Mouse (Mus musculus) G1E (cell line): ENCODE measurements around the gene Cxcl2. TPM values are rescaled to one million over a fixed set of nuclear protein-coding genes. Genes with fewer than 3 reads are reported as not detected.

Source experiments
- ATAC-seq: 2 replicates; pipeline ENCODE4 v1.8.0; 2016; ENCODE audit warnings: mild to moderate bottlenecking; ENCODE audit not compliant: insufficient number of reproducible peaks, poor library complexity, low FRiP score, severe bottlenecking; ENCODE audit errors: extremely low read depth
- DNase-seq: peaks from one replicate; pipeline ENCODE4 v3.0.0; 2012; ENCODE audit warnings: low spot score
- H3K27me3 ChIP-seq: 2 replicates; pipeline ENCODE4 v1.6.1; 2012; ENCODE audit warnings: mild to moderate bottlenecking, low read length, inconsistent platforms; ENCODE audit not compliant: insufficient read depth
- H3K36me3 ChIP-seq: replicated peaks from 2 replicates; pipeline ENCODE3; 2012; ENCODE audit warnings: mild to moderate bottlenecking, inconsistent platforms
- H3K4me1 ChIP-seq: 2 replicates; pipeline ENCODE4 v1.6.1; 2012; ENCODE audit warnings: low read depth, low read length, inconsistent platforms, mixed read lengths; ENCODE audit not compliant: insufficient read depth
- H3K4me3 ChIP-seq: 2 replicates; pipeline ENCODE4 v1.5.1; 2012; ENCODE audit warnings: low read depth, mild to moderate bottlenecking, inconsistent platforms, low read length, moderate library complexity, mixed read lengths
- H3K9me3 ChIP-seq: replicated peaks from 2 replicates; pipeline ENCODE4 v1.6.1; 2012; ENCODE audit warnings: inconsistent platforms
- CTCF ChIP-seq: IDR thresholded peaks from 2 replicates; pipeline ENCODE4 v1.5.1; 2012; ENCODE audit warnings: low read depth, low read length, inconsistent platforms, mixed read lengths
- GATA1 ChIP-seq: IDR thresholded peaks from 2 replicates; pipeline ENCODE4 v1.6.1; 2012; ENCODE audit warnings: borderline replicate concordance, low read length, inconsistent platforms, mixed read lengths
- GATA2 ChIP-seq: IDR thresholded peaks from 2 replicates; pipeline ENCODE4 v1.6.1; 2012; ENCODE audit warnings: low read depth, low read length, inconsistent platforms, borderline replicate concordance
- POLR2AphosphoS5 ChIP-seq: IDR thresholded peaks from 2 replicates; pipeline ENCODE4 v1.6.1; 2012; ENCODE audit warnings: low read depth, low read length, inconsistent platforms; ENCODE audit not compliant: insufficient replicate concordance
- TAL1 ChIP-seq: conservative IDR thresholded peaks from 2 replicates; pipeline ENCODE4 v1.6.1; 2012; ENCODE audit warnings: low read depth, low read length, inconsistent platforms, mixed read lengths
- polyA plus RNA-seq: library from polyadenylated mRNA; stranded (reverse); fragments of >175 nt; gene quantifications from 2 replicates; pipeline ENCODE4 v1.2.3, GENCODE M21; 2012
- total RNA-seq, 2 experiments: library from RNA; stranded (forward) in 1 of 2; stranded (reverse) in 1 of 2; fragments of 200-1000 nt in 1 of 2; fragments of >200 nt in 1 of 2; fragmentation: Nextera tagmentation in 1 of 2; gene quantifications; 2 replicates each; pipeline ENCODE4 v1.2.3; 2014 to 2017

The Cxcl2 gene
- total and polyA plus RNA-seq, 3 experiments: 0.90 to 0.98 TPM; not detected in 1

DNA sequence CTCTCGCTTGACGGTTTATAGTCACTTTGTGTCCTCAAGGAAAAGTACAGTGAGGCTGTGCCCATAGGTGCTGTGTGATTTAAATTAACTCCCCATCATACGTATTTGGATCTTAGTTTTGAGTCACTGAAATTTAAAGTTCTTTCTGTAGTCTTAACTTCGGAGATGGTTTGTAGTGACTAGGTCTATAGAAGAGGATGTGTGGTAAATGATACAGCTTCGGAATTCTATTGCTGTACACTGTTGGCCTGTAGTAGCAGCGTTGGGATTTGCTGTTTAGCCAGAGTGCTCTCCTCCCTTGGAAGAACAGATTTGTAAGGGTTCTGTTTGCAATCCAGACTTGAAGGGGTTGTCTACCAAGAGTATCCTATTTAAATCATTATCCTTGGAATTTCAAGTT, 28.2 kb downstream of the Cxcl2 start:
- H3K4me1 ChIP-seq: peaks cover 6% of the 10 kb centered on the region
- DNase-seq (no peak), ATAC-seq (no peak)
- TF ChIP-seq POLR2AphosphoS5 (no peak), GATA2 (no peak), CTCF (no peak), GATA1 (no peak)
- peaks cover 2% of the 10 kb centered on the region; the same call in 1 of the 2 replicates for H3K9me3 ChIP-seq
- H3K27me3 ChIP-seq: no peaks in the 10 kb centered on the region
- H3K4me3 ChIP-seq: peak overlapping the region; percentile 73
- peaks cover 12% of the 10 kb centered on the region for H3K36me3 ChIP-seq

GRCm38 (mm10) chr5:90936706-90937105, 33.0 kb downstream of the Cxcl2 start:
- ATAC-seq: no peak

DNA sequence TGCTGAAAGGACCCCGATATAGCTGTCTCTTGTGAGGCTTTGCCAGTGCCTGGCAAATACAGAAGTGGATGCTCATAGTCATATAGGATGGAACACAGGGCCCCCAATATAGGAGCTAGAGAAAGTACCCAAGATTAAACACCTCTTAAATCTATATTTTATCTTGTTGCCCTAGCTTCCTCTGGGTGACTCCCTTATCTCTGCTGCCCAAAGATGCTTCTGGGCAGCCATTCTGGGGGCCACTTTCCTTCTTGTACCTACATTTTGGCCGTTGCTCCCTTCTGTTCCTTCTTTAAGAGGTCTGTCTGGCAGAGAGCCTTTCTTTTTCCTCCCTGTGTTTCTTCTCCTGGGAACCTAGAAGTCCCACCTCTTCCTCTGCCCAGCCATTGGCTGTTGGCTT, 41.8 kb downstream of the Cxcl2 start:
- H3K4me1 ChIP-seq: peaks cover 7% of the 10 kb centered on the region

More at GRCm38 (mm10) chr5:90936706-90937105, 33.0 kb downstream of the Cxcl2 start:
- H3K9me3 ChIP-seq: no peaks in the 10 kb centered on the region
- DNase-seq: no peak
- H3K4me1 ChIP-seq: peaks cover 6% of the 10 kb centered on the region
- no peaks in the 10 kb centered on the region for H3K27me3 ChIP-seq
- TF ChIP-seq GATA2: no peak
- TF ChIP-seq TAL1: no peak
- no peak for TF ChIP-seq CTCF
- no peak for TF ChIP-seq GATA1
- no peak for TF ChIP-seq POLR2AphosphoS5
- H3K36me3 ChIP-seq: peaks cover 12% of the 10 kb centered on the region
- no peak overlapping the region for H3K4me3 ChIP-seq

GRCm38 (mm10) chr5:90949499-90949898, 45.8 kb downstream of the Cxcl2 start:
- DNase-seq: no peak
- Histone ChIP-seq H3K9me3 (no peaks in the 10 kb centered on the region), H3K27me3 (no peaks in the 10 kb centered on the region), H3K4me1 (peaks cover 7% of the 10 kb centered on the region), H3K4me3 (no peak overlapping the region), H3K36me3 (peaks cover 4% of the 10 kb centered on the region)
- TF ChIP-seq TAL1: no peak
- TF ChIP-seq CTCF: no peak
- ATAC-seq: no peak

More for the DNA sequence above, 41.8 kb downstream of the Cxcl2 start:
- Histone ChIP-seq H3K36me3 (peaks cover 4% of the 10 kb centered on the region), H3K27me3 (no peaks in the 10 kb centered on the region), H3K9me3 (no peaks in the 10 kb centered on the region), H3K4me3 (no peak overlapping the region)
- peak; percentile 54 for ATAC-seq
- TF ChIP-seq TAL1 (no peak), GATA2 (no peak), CTCF (no peak), POLR2AphosphoS5 (no peak), GATA1 (no peak)
- DNase-seq: no peak

GRCm38 (mm10) chr5:90951475-90951874, 47.8 kb downstream of the Cxcl2 start:
- ATAC-seq (peak; percentile 34; the same call in 1 of the 2 replicates), DNase-seq (no peak)
- TF ChIP-seq TAL1 (no peak), GATA2 (no peak), GATA1 (no peak), POLR2AphosphoS5 (no peak), CTCF (no peak)

DNA sequence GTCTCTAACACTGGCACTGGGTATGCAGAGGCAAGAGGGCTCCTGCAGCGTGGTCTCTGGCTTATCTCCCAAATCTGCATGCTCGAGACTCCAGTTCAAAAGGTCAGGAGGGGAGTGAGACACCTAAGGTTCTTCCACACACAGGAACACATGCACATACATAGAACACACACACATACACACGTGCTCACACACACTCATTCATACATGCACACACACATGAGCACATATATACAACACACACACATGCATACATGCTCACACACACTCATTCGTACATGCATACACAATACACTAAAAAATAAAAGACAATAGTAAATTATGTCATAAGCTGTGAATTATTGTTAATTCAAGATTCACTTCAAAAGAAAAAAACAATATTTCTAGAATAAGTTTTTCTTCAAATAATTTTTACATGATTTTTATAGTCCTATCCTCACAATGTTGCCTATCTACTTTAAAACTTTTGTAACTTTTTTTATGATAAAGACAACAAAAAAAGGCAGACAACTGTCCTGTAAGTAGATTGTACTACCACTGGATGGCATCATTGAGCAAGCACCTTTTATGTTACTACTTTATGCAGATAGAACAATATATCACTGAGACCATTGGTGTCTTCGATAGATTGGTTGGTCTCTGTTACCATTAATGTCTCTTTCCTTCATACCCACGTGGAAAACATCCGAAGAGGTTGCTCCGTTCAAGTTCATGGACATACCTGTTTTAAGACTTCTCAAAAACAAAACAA, 49.2 kb downstream of the Cxcl2 start:
- no peak for TF ChIP-seq CTCF
- TF ChIP-seq TAL1: no peak
- TF ChIP-seq GATA2: no peak
- no peak for TF ChIP-seq GATA1
- no peak for TF ChIP-seq POLR2AphosphoS5
- H3K36me3 ChIP-seq: peaks cover 4% of the 10 kb centered on the region
- no peak overlapping the region for H3K4me3 ChIP-seq
- no peaks in the 10 kb centered on the region for H3K9me3 ChIP-seq
- peak; percentile 5 for DNase-seq
- H3K4me1 ChIP-seq: no peaks in the 10 kb centered on the region
- no peaks in the 10 kb centered on the region for H3K27me3 ChIP-seq
- no peak for ATAC-seq

More at GRCm38 (mm10) chr5:90951475-90951874, 47.8 kb downstream of the Cxcl2 start:
- Histone ChIP-seq H3K9me3 (no peaks in the 10 kb centered on the region), H3K4me3 (no peak overlapping the region), H3K4me1 (no peaks in the 10 kb centered on the region; the same call in 1 of the 2 replicates), H3K27me3 (no peaks in the 10 kb centered on the region), H3K36me3 (peaks cover 4% of the 10 kb centered on the region)

Other genes with a start within 250 kb of the Cxcl2 start
- gene Cxcl5, start 144.5 kb upstream of the Cxcl2 start, total RNA-seq (2014; fragmentation: Nextera tagmentation): not detected in 2 replicates
- not detected in 2 replicates for gene Cxcl5, start 144.5 kb upstream of the Cxcl2 start, total RNA-seq (2017)
- not detected in 2 replicates for gene Cxcl5, start 144.5 kb upstream of the Cxcl2 start, polyA plus RNA-seq
- 9.5 and 16.3 TPM in 2 replicates for gene Ppbp, start 135.4 kb upstream of the Cxcl2 start, total RNA-seq (2014; fragmentation: Nextera tagmentation)
- 1.2 and 1.4 TPM in 2 replicates for gene Ppbp, start 135.4 kb upstream of the Cxcl2 start, total RNA-seq (2017)
- 0.31 and 0.51 TPM in 2 replicates for gene Ppbp, start 135.4 kb upstream of the Cxcl2 start, polyA plus RNA-seq
- 73.3 and 84.5 TPM in 2 replicates for gene Pf4, start 131.4 kb upstream of the Cxcl2 start, total RNA-seq (2014; fragmentation: Nextera tagmentation)
- gene Pf4, start 131.4 kb upstream of the Cxcl2 start, total RNA-seq (2017): 31.9 and 45.6 TPM in 2 replicates
- 2.9 and 6.8 TPM in 2 replicates for gene Pf4, start 131.4 kb upstream of the Cxcl2 start, polyA plus RNA-seq
- gene Cxcl3, start 117.8 kb upstream of the Cxcl2 start, total RNA-seq (2014; fragmentation: Nextera tagmentation): not detected in 2 replicates
- gene Cxcl3, start 117.8 kb upstream of the Cxcl2 start, total RNA-seq (2017): 0.06 and 0.16 TPM in 2 replicates
- 0.25 and 0.54 TPM in 2 replicates for gene Cxcl3, start 117.8 kb upstream of the Cxcl2 start, polyA plus RNA-seq
- not detected in 2 replicates for gene Cxcl15, start 109.3 kb upstream of the Cxcl2 start, total RNA-seq (2014; fragmentation: Nextera tagmentation)
- gene Cxcl15, start 109.3 kb upstream of the Cxcl2 start, total RNA-seq (2017): 0.06 and 0.11 TPM in 2 replicates
- not detected in 2 replicates for gene Cxcl15, start 109.3 kb upstream of the Cxcl2 start, polyA plus RNA-seq
- not detected in 2 replicates for gene Cxcl1, start 12.6 kb upstream of the Cxcl2 start, total RNA-seq (2014; fragmentation: Nextera tagmentation)
- 0.82 TPM in 1 of 2 replicates, not detected in the other for gene Cxcl1, start 12.6 kb upstream of the Cxcl2 start, total RNA-seq (2017)
- gene Cxcl1, start 12.6 kb upstream of the Cxcl2 start, polyA plus RNA-seq: not detected in 2 replicates
- gene Mthfd2l, start 27.2 kb downstream of the Cxcl2 start, total RNA-seq (2014; fragmentation: Nextera tagmentation): 6.6 and 12.9 TPM in 2 replicates
- gene Mthfd2l, start 27.2 kb downstream of the Cxcl2 start, total RNA-seq (2017): 12.8 and 16.0 TPM in 2 replicates
- gene Mthfd2l, start 27.2 kb downstream of the Cxcl2 start, polyA plus RNA-seq: 12.4 and 18.0 TPM in 2 replicates
- gene Epgn, start 123.6 kb downstream of the Cxcl2 start, total RNA-seq (2014; fragmentation: Nextera tagmentation): not detected in 2 replicates
- gene Epgn, start 123.6 kb downstream of the Cxcl2 start, total RNA-seq (2017): 0.12 and 0.16 TPM in 2 replicates
- gene Epgn, start 123.6 kb downstream of the Cxcl2 start, polyA plus RNA-seq: not detected in 2 replicates
- not detected in 2 replicates for gene Ereg, start 170.8 kb downstream of the Cxcl2 start, total RNA-seq (2014; fragmentation: Nextera tagmentation)
- gene Ereg, start 170.8 kb downstream of the Cxcl2 start, total RNA-seq (2017): 0.06 TPM in 1 of 2 replicates, not detected in the other
- gene Ereg, start 170.8 kb downstream of the Cxcl2 start, polyA plus RNA-seq: not detected in 2 replicates
- not detected in 2 replicates for gene Areg, start 235.7 kb downstream of the Cxcl2 start, total RNA-seq (2014; fragmentation: Nextera tagmentation)
- gene Areg, start 235.7 kb downstream of the Cxcl2 start, total RNA-seq (2017): not detected in 2 replicates
- gene Areg, start 235.7 kb downstream of the Cxcl2 start, polyA plus RNA-seq: not detected in 2 replicates